Mouse (Mus musculus) myocyte (in vitro differentiated cells): Measurements from ENCODE around the gene Klra3.

Experiments
- CEBPB ChIP-seq: IDR thresholded peaks from 2 replicates; pipeline ENCODE4 v1.6.1; 2011; ENCODE audit warnings: mild to moderate bottlenecking, moderate library complexity; ENCODE audit not compliant: poor library complexity, insufficient read depth, severe bottlenecking
- E2F4 ChIP-seq: IDR thresholded peaks from one replicate; pipeline ENCODE4 v1.6.1; 2011; ENCODE audit warnings: mild to moderate bottlenecking, control low read depth, moderate library complexity; ENCODE audit not compliant: insufficient read depth
- MYOD1 ChIP-seq, 3 experiments: IDR thresholded peaks; one replicate each; pipeline ENCODE4 v1.6.1; 2011; ENCODE audit warnings: control low read depth in 2 of 3, low read depth in 2 of 3, mild to moderate bottlenecking in 2 of 3, moderate library complexity in 1 of 3; ENCODE audit not compliant: insufficient read length in 2 of 3, control insufficient read depth in 1 of 3
- POLR2A ChIP-seq: IDR thresholded peaks from one replicate; pipeline ENCODE4 v1.6.1; 2011; ENCODE audit warnings: low read depth, mild to moderate bottlenecking, control low read depth, moderate library complexity; ENCODE audit not compliant: insufficient read length
- POLR2AphosphoS2 ChIP-seq: IDR thresholded peaks from one replicate; pipeline ENCODE4 v1.6.1; 2011; ENCODE audit warnings: low read depth, control low read depth; ENCODE audit not compliant: insufficient read length
- REST ChIP-seq: IDR thresholded peaks from one replicate; pipeline ENCODE4 v1.6.1; 2011; ENCODE audit warnings: mild to moderate bottlenecking, control low read depth, moderate library complexity; ENCODE audit not compliant: insufficient read depth, insufficient read length
- TCF12 ChIP-seq: IDR thresholded peaks from one replicate; pipeline ENCODE4 v1.6.1; 2011; ENCODE audit warnings: mild to moderate bottlenecking, control low read depth; ENCODE audit not compliant: poor library complexity, insufficient read depth, severe bottlenecking
- USF1 ChIP-seq: IDR thresholded peaks from one replicate; pipeline ENCODE4 v1.6.1; 2011; ENCODE audit warnings: low read depth, mild to moderate bottlenecking, control low read depth, moderate library complexity

- TF ChIP-seq CEBPB (no peak), POLR2A (no peak), TCF12 (no peak), E2F4 (no peak), USF1 (no peak), REST (no peak), MYOD1 (IDR thresholded peaks at IDR 0.05; ENCODE audit: control insufficient read depth in 1 of 3, insufficient read length in 2 of 3, low read depth in 2 of 3) (no peak), POLR2AphosphoS2 (no peak)
Measured at GRCm38 (mm10) chr6:130385803-130386202, 48.4 kb upstream of the Klra3 start.
